Mouse (Mus musculus) midbrain, embryonic 15.5 days (tissue): ENCODE data around the gene Tmem234. TPM values are rescaled to one million over a fixed set of nuclear protein-coding genes. Genes with fewer than 3 reads are reported as not detected.
A peak's percentile ranks its signal among the peaks of the same experiment; 100 is the strongest.

Source experiments
- ATAC-seq: fragments of 200-750 bp; cut with Nextera tagmentation; replicated peaks from 2 replicates; pipeline ENCODE4 v1.8.0; 2017; ENCODE audit warnings: moderate TSS enrichment
- H3K27ac ChIP-seq: fragments of 300-500 bp; sonication (generic); 2 replicates; pipeline ENCODE4 v1.5.1; 2015; ENCODE audit warnings: mild to moderate bottlenecking, inconsistent platforms
- H3K27me3 ChIP-seq: fragments of 300-500 bp; sonication (generic); replicated peaks from 2 replicates; pipeline ENCODE4 v1.6.1; 2015; ENCODE audit warnings: inconsistent platforms
- H3K36me3 ChIP-seq: fragments of 300-500 bp; sonication (generic); replicated peaks from 2 replicates; pipeline ENCODE4 v1.6.1; 2015; ENCODE audit warnings: inconsistent platforms
- H3K4me1 ChIP-seq: fragments of 300-500 bp; sonication (generic); 2 replicates; pipeline ENCODE4 v1.6.1; 2015; ENCODE audit warnings: inconsistent platforms
- H3K4me2 ChIP-seq: fragments of 300-500 bp; sonication (generic); 2 replicates; pipeline ENCODE4 v1.6.1; 2015; ENCODE audit warnings: inconsistent platforms, mild to moderate bottlenecking, moderate library complexity
- H3K4me3 ChIP-seq: fragments of 300-500 bp; sonication (generic); 2 replicates; pipeline ENCODE4 v1.5.1; 2015; ENCODE audit warnings: mild to moderate bottlenecking, inconsistent platforms
- H3K9ac ChIP-seq: fragments of 300-500 bp; sonication (generic); 2 replicates; pipeline ENCODE4 v1.6.1; 2015; ENCODE audit warnings: mild to moderate bottlenecking, inconsistent platforms
- H3K9me3 ChIP-seq: fragments of 300-500 bp; sonication (generic); 2 replicates; pipeline ENCODE4 v1.6.1; 2016; ENCODE audit warnings: inconsistent platforms
- WGBS: fragments of 180-500 bp; shearing (Covaris S2); methylation state at CpG from one replicate; pipeline ENCODE4 v1.1.7; 2015; ENCODE audit warnings: mixed read lengths; 5-methylcytosine and 5-hydroxymethylcytosine counted together
- polyA plus RNA-seq: library from polyadenylated mRNA; unstranded; fragments of >200 nt; fragmentation: Nextera tagmentation; extraction: Ambion mirVana; gene quantifications from 2 replicates; pipeline ENCODE4 v1.2.1, GENCODE M21; 2015

Gene Tmem234
- polyA plus RNA-seq, 1 experiment from 2014 or later = 199 TPM

- Histone ChIP-seq H3K4me3 (no peak overlapping the region), H3K36me3 (peaks cover 44% of the 10 kb centered on the region)
These were observed 25.6 kb downstream of the Tmem234 start for GRCm38 (mm10) chr4:129626035-129626434.

GRCm38 (mm10) chr4:129630944-129631343 is 30.5 kb downstream of the Tmem234 start:
- no peaks in the 10 kb centered on the region for H3K27me3 ChIP-seq
- WGBS = 81% methylated on average over 4 of the region's 4 CpGs
- peaks cover 6% of the 10 kb centered on the region for H3K4me1 ChIP-seq
- H3K4me2 ChIP-seq = no peak overlapping the region
- H3K4me3 ChIP-seq = no peak overlapping the region
- no peak for ATAC-seq
- H3K36me3 ChIP-seq = peaks cover 82% of the 10 kb centered on the region
- H3K27ac ChIP-seq = no peak overlapping the region
- no peak overlapping the region for H3K9ac ChIP-seq
- H3K9me3 ChIP-seq = no peaks in the 10 kb centered on the region

More at GRCm38 (mm10) chr4:129626035-129626434, 25.6 kb downstream of the Tmem234 start:
- 80% methylated on average over 6 of the region's 6 CpGs for WGBS
- H3K9me3 ChIP-seq = no peaks in the 10 kb centered on the region
- no peak for ATAC-seq
- H3K27ac ChIP-seq = peak overlapping the region; percentile 91
- no peaks in the 10 kb centered on the region for H3K27me3 ChIP-seq
- no peak overlapping the region for H3K9ac ChIP-seq
- no peak overlapping the region for H3K4me2 ChIP-seq
- peaks cover 42% of the 10 kb centered on the region for H3K4me1 ChIP-seq

GRCm38 (mm10) chr4:129631867-129632266 is 31.4 kb downstream of the Tmem234 start:
- no peak for ATAC-seq

GRCm38 (mm10) chr4:129633852-129634251 is 33.4 kb downstream of the Tmem234 start:
- Histone ChIP-seq H3K4me3 (no peak overlapping the region), H3K36me3 (peaks cover 72% of the 10 kb centered on the region), H3K9me3 (no peaks in the 10 kb centered on the region), H3K27me3 (no peaks in the 10 kb centered on the region), H3K4me1 (peaks cover 14% of the 10 kb centered on the region), H3K27ac (no peak overlapping the region), H3K4me2 (no peak overlapping the region), H3K9ac (no peak overlapping the region)
- ATAC-seq = no peak
- WGBS = 97% methylated on average over 6 of the region's 6 CpGs

More at GRCm38 (mm10) chr4:129631867-129632266, 31.4 kb downstream of the Tmem234 start:
- Histone ChIP-seq H3K4me2 (no peak overlapping the region), H3K4me1 (peaks cover 4% of the 10 kb centered on the region; the same call in 1 of the 2 replicates), H3K4me3 (no peak overlapping the region), H3K9ac (no peak overlapping the region), H3K36me3 (peaks cover 87% of the 10 kb centered on the region), H3K27ac (no peak overlapping the region), H3K9me3 (no peaks in the 10 kb centered on the region), H3K27me3 (no peaks in the 10 kb centered on the region)
- 96% methylated on average over 12 of the region's 12 CpGs for WGBS

- no peak for ATAC-seq
- WGBS = 86% methylated on average over 15 of the region's 15 CpGs
These were observed 38.8 kb downstream of the Tmem234 start for GRCm38 (mm10) chr4:129639221-129639620.

GRCm38 (mm10) chr4:129640101-129640637 is 39.7 kb downstream of the Tmem234 start:
- no peak for ATAC-seq
- H3K4me3 ChIP-seq = peak overlapping the region; percentile 74
- H3K4me2 ChIP-seq = peak overlapping the region; percentile 95
- peaks cover 26% of the 10 kb centered on the region for H3K4me1 ChIP-seq
- H3K27ac ChIP-seq = peak overlapping the region; percentile 97
- H3K36me3 ChIP-seq = peaks cover 16% of the 10 kb centered on the region; the same call in 1 of the 2 replicates
- peak overlapping the region; percentile 65 for H3K9ac ChIP-seq
- H3K27me3 ChIP-seq = no peaks in the 10 kb centered on the region
- 4% methylated on average over 17 of the region's 17 CpGs for WGBS
- H3K9me3 ChIP-seq = no peaks in the 10 kb centered on the region

More at GRCm38 (mm10) chr4:129639221-129639620, 38.8 kb downstream of the Tmem234 start:
- Histone ChIP-seq H3K36me3 (peaks cover 23% of the 10 kb centered on the region; the same call in 1 of the 2 replicates), H3K4me3 (peak overlapping the region; percentile 74; the same call in 1 of the 2 replicates), H3K4me1 (peaks cover 26% of the 10 kb centered on the region), H3K4me2 (peak overlapping the region; percentile 95), H3K27ac (no peak overlapping the region), H3K9ac (peak overlapping the region; percentile 65; the same call in 1 of the 2 replicates), H3K27me3 (no peaks in the 10 kb centered on the region), H3K9me3 (no peaks in the 10 kb centered on the region)

- WGBS = under 1% methylated on average over 50 of the region's 60 CpGs
- H3K4me1 ChIP-seq = peaks cover 26% of the 10 kb centered on the region
- no peaks in the 10 kb centered on the region for H3K9me3 ChIP-seq
- peak within 1 kb of the TSS; percentile 65 for H3K9ac ChIP-seq
- H3K4me3 ChIP-seq = peak within 1 kb of the TSS; percentile 74
- peak; percentile 97 for ATAC-seq
- no peaks in the 10 kb centered on the region for H3K27me3 ChIP-seq
- peak within 1 kb of the TSS; percentile 95 for H3K4me2 ChIP-seq
- H3K27ac ChIP-seq = peak within 1 kb of the TSS; percentile 97
- peaks cover 21% of the 10 kb centered on the region; the same call in 1 of the 2 replicates for H3K36me3 ChIP-seq
These were observed 40.4 kb downstream of the Tmem234 start, which contains the start of gene Txlna for GRCm38 (mm10) chr4:129640638-129641467. Gene Txlna, minus strand, starts transcription at chr4:129641065.

GRCm38 (mm10) chr4:129641756-129642155 is 41.3 kb downstream of the Tmem234 start:
- Histone ChIP-seq H3K27me3 (no peaks in the 10 kb centered on the region), H3K4me2 (no peak overlapping the region), H3K9me3 (no peaks in the 10 kb centered on the region), H3K36me3 (peaks cover 16% of the 10 kb centered on the region; the same call in 1 of the 2 replicates), H3K27ac (no peak overlapping the region), H3K9ac (no peak overlapping the region), H3K4me1 (peaks cover 26% of the 10 kb centered on the region), H3K4me3 (no peak overlapping the region)
- no peak for ATAC-seq
- WGBS = 58% methylated on average over 5 of the region's 5 CpGs

- no peak overlapping the region for H3K4me3 ChIP-seq
- H3K27ac ChIP-seq = no peak overlapping the region
- no peaks in the 10 kb centered on the region for H3K27me3 ChIP-seq
- ATAC-seq = no peak
- H3K9ac ChIP-seq = no peak overlapping the region
- peaks cover 3% of the 10 kb centered on the region; the same call in 1 of the 2 replicates for H3K4me1 ChIP-seq
- no peak overlapping the region for H3K4me2 ChIP-seq
- WGBS = 87% methylated on average over 6 of the region's 6 CpGs
- peaks cover 40% of the 10 kb centered on the region for H3K36me3 ChIP-seq
- H3K9me3 ChIP-seq = no peaks in the 10 kb centered on the region
These were observed 44.7 kb downstream of the Tmem234 start for GRCm38 (mm10) chr4:129645204-129645603.

GRCm38 (mm10) chr4:129648656-129649055 is 48.2 kb downstream of the Tmem234 start:
- WGBS = 92% methylated on average over 1 of the region's 1 CpGs
- no peak overlapping the region for H3K27ac ChIP-seq
- H3K9me3 ChIP-seq = no peaks in the 10 kb centered on the region
- H3K4me3 ChIP-seq = no peak overlapping the region
- no peak for ATAC-seq
- no peak overlapping the region for H3K4me2 ChIP-seq
- peaks cover 65% of the 10 kb centered on the region for H3K36me3 ChIP-seq
- H3K27me3 ChIP-seq = no peaks in the 10 kb centered on the region
- no peaks in the 10 kb centered on the region for H3K4me1 ChIP-seq
- no peak overlapping the region for H3K9ac ChIP-seq

- no peak for ATAC-seq
- Histone ChIP-seq H3K27ac (no peak overlapping the region), H3K27me3 (no peaks in the 10 kb centered on the region), H3K36me3 (peaks cover 80% of the 10 kb centered on the region), H3K4me3 (no peak overlapping the region), H3K4me1 (no peaks in the 10 kb centered on the region), H3K9ac (no peak overlapping the region), H3K9me3 (no peaks in the 10 kb centered on the region), H3K4me2 (no peak overlapping the region)
- WGBS = 96% methylated on average over 8 of the region's 8 CpGs
These were observed 49.9 kb downstream of the Tmem234 start for GRCm38 (mm10) chr4:129650359-129650758.

- Histone ChIP-seq H3K4me1 (no peaks in the 10 kb centered on the region), H3K4me3 (no peak overlapping the region), H3K9ac (no peak overlapping the region), H3K27ac (no peak overlapping the region), H3K4me2 (no peak overlapping the region), H3K36me3 (peaks cover 77% of the 10 kb centered on the region), H3K9me3 (no peaks in the 10 kb centered on the region), H3K27me3 (no peaks in the 10 kb centered on the region)
- 90% methylated on average over 14 of the region's 14 CpGs for WGBS
- no peak for ATAC-seq
These were observed 54.3 kb downstream of the Tmem234 start for GRCm38 (mm10) chr4:129654770-129655169.
